Mouse (Mus musculus) frontal cortex, adult (tissue): ENCODE results near the gene Lsp1.

Source experiments
- ATAC-seq: cut with Nextera tagmentation; 2 replicates; pipeline ENCODE4 v1.9.2; 2017; ENCODE audit warnings: mild to moderate bottlenecking, moderate library complexity, mixed read lengths; ENCODE audit not compliant: low TSS enrichment

Lsp1 gene

DNA sequence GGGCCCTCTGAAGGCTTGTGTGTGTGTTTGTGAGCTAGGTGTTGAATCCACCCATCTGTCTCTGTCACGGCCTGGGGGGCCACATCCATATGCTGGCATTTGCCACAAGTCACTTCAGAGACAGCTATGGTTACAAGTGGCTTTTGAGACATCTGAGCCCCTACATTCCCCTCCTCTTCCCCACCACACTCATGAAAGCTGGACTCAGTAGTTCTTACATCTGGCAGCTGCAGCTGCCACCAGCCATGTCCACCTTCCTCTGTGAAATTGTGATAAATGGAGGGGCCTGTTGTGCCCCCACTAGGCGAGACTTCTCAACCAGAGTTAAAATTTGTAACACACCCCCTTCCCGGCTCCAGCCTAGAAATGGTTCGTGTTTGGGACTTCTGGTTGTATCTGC lies 77.7 kb downstream of the Lsp1 start:
- no peak for ATAC-seq

DNA sequence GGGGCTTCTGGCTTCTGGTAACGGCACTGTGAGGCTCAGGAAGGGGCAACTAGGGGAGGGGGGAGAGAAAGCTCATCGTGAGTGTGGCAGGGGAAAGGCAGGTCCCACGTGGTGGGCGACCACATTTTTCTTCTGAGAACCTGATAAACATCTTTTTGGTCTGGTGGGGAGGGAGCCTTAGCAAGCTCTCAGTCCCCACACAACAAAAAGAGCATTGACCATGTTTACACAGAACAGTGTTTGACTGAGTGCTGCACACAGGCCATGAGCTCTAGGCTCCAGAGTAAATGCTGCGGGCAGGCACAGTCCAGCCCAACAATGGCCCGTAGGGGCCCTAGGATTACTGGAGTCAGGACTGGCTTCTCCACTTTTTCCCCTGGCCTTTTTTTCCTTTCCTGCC lies 78.2 kb downstream of the Lsp1 start:
- ATAC-seq = no peak

- no peak for ATAC-seq
These were observed 79.2 kb downstream of the Lsp1 start for GRCm38 (mm10) chr7:142539828-142540227.

DNA sequence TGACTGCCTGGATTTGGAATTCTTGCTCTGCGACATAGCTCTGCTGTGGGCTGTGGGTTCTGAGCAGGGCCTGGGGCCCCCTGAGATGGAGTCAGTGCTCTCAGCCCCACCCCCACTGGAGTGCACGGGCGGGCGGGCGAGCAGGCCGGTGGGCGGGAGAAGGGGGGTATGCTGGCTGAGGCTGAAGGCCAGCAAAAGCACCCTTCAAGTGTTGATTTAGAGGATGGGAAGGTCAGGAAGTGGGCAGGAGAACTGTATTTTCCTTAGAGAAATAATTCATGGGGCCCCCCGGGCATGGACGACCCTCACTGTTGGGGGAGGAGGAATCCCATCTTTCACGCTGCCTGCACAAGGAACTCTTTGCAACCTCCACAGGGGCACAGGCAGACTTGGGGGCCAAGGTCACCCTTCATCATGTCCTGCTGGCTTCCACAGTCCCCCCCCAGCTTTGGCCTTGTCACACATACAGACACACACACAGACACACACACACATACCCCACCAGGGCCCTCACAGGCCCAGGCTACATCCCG lies 82.2 kb downstream of the Lsp1 start:
- ATAC-seq = no peak
